ENCODE assay signal across 11 mouse cellular contexts in genomic region chr7:74381881-74382281, GRCm38 (mm10).
DNase-seq lines count a peak whose midpoint lies in the region; ATAC-seq lines count a peak whose summit lies in the region.
"Had no signal": no experiment of that assay in that cellular context is flagged by ENCODE, and none has a peak within 500 bp of the region (broad histone marks: within the 10 kb centered on the region; RNA-seq: fewer than 3 reads in every experiment).

No protein-coding gene starts in this region.

- H3K36me3 ChIP-seq in hindbrain, embryonic 13.5 days = no peaks in the 10 kb centered on the region
- no peaks in the 10 kb centered on the region for H3K36me3 ChIP-seq in intestine, embryonic 15.5 days
- H3K36me3 ChIP-seq: liver, embryonic 15.5 days had no signal

- peak; percentile 29 for DNase-seq in adrenal gland, postnatal 10 days
- DNase-seq in adrenal gland, postnatal 4 days (ENCODE audit: low spot score in 2 of 2) = no peak
- DNase-seq in brain, adult 2 months (ENCODE audit: low read depth, low spot score) = peak; percentile 92
- peak; percentile 47 for DNase-seq in gastrocnemius, postnatal 14 days
- DNase-seq in heart, postnatal 25 days (ENCODE audit: low spot score) = peak; percentile 69
- no peak for DNase-seq in urinary bladder, adult 18-20 months (ENCODE audit: low spot score in 2 of 2)
- DNase-seq: layer of hippocampus, postnatal 36 days had no signal

- intact Hi-C loops in gastrocnemius, postnatal 14 days (cut with DNase I; ENCODE audit: low total_unique reads) = no loop called here
- intact Hi-C loops in heart, postnatal 25 days (cut with DNase I) = no loop called here

- H3K9ac ChIP-seq in hindbrain, embryonic 13.5 days = no peak overlapping the region
- no peak overlapping the region for H3K9ac ChIP-seq in intestine, embryonic 15.5 days
- H3K9ac ChIP-seq: forebrain, embryonic 13.5 days; liver, embryonic 15.5 days had no signal

- WGBS in hindbrain, embryonic 13.5 days = 82% methylated on average over 2 of the region's 2 CpGs
- WGBS in intestine, embryonic 15.5 days = 63% methylated on average over 2 of the region's 2 CpGs

- no peaks in the 10 kb centered on the region for H3K9me3 ChIP-seq in hindbrain, embryonic 13.5 days
- H3K9me3 ChIP-seq in intestine, embryonic 15.5 days = no peaks in the 10 kb centered on the region
- H3K9me3 ChIP-seq: forebrain, embryonic 13.5 days; liver, embryonic 15.5 days had no signal

- H3K27ac ChIP-seq in hindbrain, embryonic 13.5 days = no peak overlapping the region
- no peak overlapping the region for H3K27ac ChIP-seq in intestine, embryonic 15.5 days
- H3K27ac ChIP-seq: forebrain, embryonic 13.5 days; liver, embryonic 15.5 days had no signal

- peaks cover 10% of the 10 kb centered on the region for H3K4me1 ChIP-seq in hindbrain, embryonic 13.5 days (replicated peaks)
- H3K4me1 ChIP-seq in intestine, embryonic 15.5 days (replicated peaks) = no peaks in the 10 kb centered on the region
- H3K4me1 ChIP-seq: liver, embryonic 15.5 days had no signal

- H3K27me3 ChIP-seq in hindbrain, embryonic 13.5 days = no peaks in the 10 kb centered on the region
- H3K27me3 ChIP-seq in intestine, embryonic 15.5 days (replicated peaks) = no peaks in the 10 kb centered on the region
- H3K27me3 ChIP-seq: forebrain, embryonic 13.5 days; liver, embryonic 15.5 days had no signal

- H3K4me3 ChIP-seq in hindbrain, embryonic 13.5 days = no peak overlapping the region
- H3K4me3 ChIP-seq in intestine, embryonic 15.5 days (replicated peaks) = no peak overlapping the region
- H3K4me3 ChIP-seq: forebrain, embryonic 13.5 days; liver, embryonic 15.5 days had no signal

- no peak for ATAC-seq in hindbrain, embryonic 13.5 days (ENCODE audit: low FRiP score)
- no peak for ATAC-seq in intestine, embryonic 15.5 days
- ATAC-seq: forebrain, embryonic 13.5 days had no signal

- H3K4me2 ChIP-seq in hindbrain, embryonic 13.5 days = no peak overlapping the region
- H3K4me2 ChIP-seq in intestine, embryonic 15.5 days (replicated peaks) = no peak overlapping the region
- H3K4me2 ChIP-seq: forebrain, embryonic 13.5 days; liver, embryonic 15.5 days had no signal

Comparison
In these comparisons a context has a peak if more than half of its experiments do, and no peak if none do; other contexts are left out.
1. DNase-seq: peak in adrenal gland, postnatal 10 days (single experiment), brain, adult 2 months (single experiment), gastrocnemius, postnatal 14 days (single experiment) and heart, postnatal 25 days (single experiment); none in adrenal gland, postnatal 4 days (0 of 2) and urinary bladder, adult 18-20 months (0 of 2).